Mouse (Mus musculus): Measurements from ENCODE around the gene Rad1.
"Not testable (repeated sequence)": the region's sequence is repeated elsewhere in the genome, so short reads cannot be mapped to it uniquely, and the experiment has no call there.

Gene Rad1

GRCm38 (mm10) chr15:10525896-10526295 is 40.1 kb downstream of the Rad1 start:
- no peak for DNase-seq

DNA sequence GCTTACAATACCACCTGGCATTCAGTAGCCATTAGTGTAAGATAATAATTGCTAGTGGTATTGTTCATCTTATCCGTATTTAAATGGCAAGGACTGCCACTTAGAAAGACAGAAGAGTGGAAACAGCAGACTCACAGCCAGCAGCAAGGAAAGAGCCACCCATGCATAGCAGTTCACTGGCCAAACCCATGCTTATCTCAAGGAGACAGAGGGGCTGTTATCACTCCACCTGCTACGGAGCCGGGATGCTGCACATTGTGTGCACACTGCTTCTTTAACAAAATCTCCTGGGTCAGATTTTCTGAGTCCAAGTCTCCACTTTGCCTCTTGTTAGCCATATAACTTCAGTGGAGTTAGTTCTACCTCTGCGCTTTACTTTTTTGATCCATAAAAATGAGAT is 45.5 kb downstream of the Rad1 start:
- DNase-seq = no peak

DNA sequence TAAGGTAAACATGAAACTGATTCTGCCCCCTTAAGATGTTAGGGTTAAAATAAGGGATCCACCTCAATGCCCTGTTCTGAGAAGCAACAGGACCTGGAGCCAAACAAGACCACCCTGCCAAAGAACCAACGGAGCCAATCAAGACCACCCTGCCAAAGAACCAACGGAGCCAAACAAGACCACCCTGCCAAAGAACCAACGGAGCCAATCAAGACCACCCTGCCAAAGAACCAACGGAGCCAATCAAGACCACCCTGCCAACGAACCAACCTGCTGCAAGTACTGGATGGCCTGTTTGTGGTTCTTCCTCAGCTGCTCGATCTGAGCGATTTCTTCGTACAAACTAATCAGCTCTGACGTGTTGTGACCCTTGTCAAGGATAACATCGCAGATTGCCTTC is 47.5 kb downstream of the Rad1 start:
- not testable (repeated sequence) for DNase-seq

GRCm38 (mm10) chr15:10534591-10534990 is 48.8 kb downstream of the Rad1 start:
- no peak for DNase-seq

GRCm38 (mm10) chr15:10535969-10536368 is 50.2 kb downstream of the Rad1 start:
- no peak for DNase-seq

GRCm38 (mm10) chr15:10540271-10541088 is 54.7 kb downstream of the Rad1 start:
- DNase-seq = peak; percentile 40

Data from kidney, adult 9 months (tissue).